Mouse (Mus musculus): Measurements from ENCODE around the gene Setdb1.
A peak's percentile ranks its signal among the peaks of the same experiment; 100 is the strongest.
"Not testable (repeated sequence)": the region's sequence is repeated elsewhere in the genome, so short reads cannot be mapped to it uniquely, and the experiment has no call there.

The Setdb1 gene

GRCm38 (mm10) chr3:95356701-95357449, at the start of gene Setdb1:
TSS of gene Setdb1 (minus strand) at chr3:95357202.
- DNase-seq, result peak; percentile 93 to 96

- no peak for DNase-seq
Measured at GRCm38 (mm10) chr3:95402741-95403140, 45.7 kb upstream of the Setdb1 start, which contains the start of gene 4930558C23Rik. TSS of gene 4930558C23Rik (minus strand) at chr3:95402841.

- DNase-seq, result peak; percentile 13 to 16
Measured at GRCm38 (mm10) chr3:95394385-95394784, 37.4 kb upstream of the Setdb1 start.

GRCm38 (mm10) chr3:95385401-95386075, 28.5 kb upstream of the Setdb1 start:
- DNase-seq, result no peak

GRCm38 (mm10) chr3:95373208-95373607, 16.2 kb upstream of the Setdb1 start:
- DNase-seq, result no peak

- no peak for DNase-seq
Measured at GRCm38 (mm10) chr3:95370101-95370500, 13.1 kb upstream of the Setdb1 start.

- DNase-seq, result not testable (repeated sequence)
Measured at GRCm38 (mm10) chr3:95360276-95360675, 3.3 kb upstream of the Setdb1 start.

GRCm38 (mm10) chr3:95357746-95358145, 744 bp upstream of the Setdb1 start:
- no peak for DNase-seq

GRCm38 (mm10) chr3:95355911-95356544, 974 bp downstream of the Setdb1 start:
- not testable (repeated sequence) for DNase-seq

GRCm38 (mm10) chr3:95349491-95349890, 7.5 kb downstream of the Setdb1 start:
- DNase-seq, result peak in 1 of 2 experiments; percentile 33

GRCm38 (mm10) chr3:95348343-95348742, 8.7 kb downstream of the Setdb1 start:
- not testable (repeated sequence) for DNase-seq

GRCm38 (mm10) chr3:95346454-95346853, 10.5 kb downstream of the Setdb1 start:
- DNase-seq, result no peak

- DNase-seq, result not testable (repeated sequence)
Measured at GRCm38 (mm10) chr3:95343356-95344000, 13.5 kb downstream of the Setdb1 start.

GRCm38 (mm10) chr3:95338251-95338650, 18.8 kb downstream of the Setdb1 start:
- no peak for DNase-seq

- DNase-seq, result no peak
Measured at GRCm38 (mm10) chr3:95337345-95337744, 19.7 kb downstream of the Setdb1 start.

GRCm38 (mm10) chr3:95331528-95331927, 25.5 kb downstream of the Setdb1 start:
- DNase-seq, result no peak

GRCm38 (mm10) chr3:95328803-95329404, 28.1 kb downstream of the Setdb1 start:
- DNase-seq, result no peak

- no peak for DNase-seq
Measured at GRCm38 (mm10) chr3:95324454-95325144, 32.4 kb downstream of the Setdb1 start.

- no peak for DNase-seq
Measured at GRCm38 (mm10) chr3:95323429-95323828, 33.6 kb downstream of the Setdb1 start.

- peak in 1 of 2 experiments; percentile 18 for DNase-seq
Measured at GRCm38 (mm10) chr3:95319701-95320625, 37.0 kb downstream of the Setdb1 start.

GRCm38 (mm10) chr3:95319110-95319509, 37.9 kb downstream of the Setdb1 start:
- no peak for DNase-seq
